Mouse (Mus musculus): ENCODE measurements at regions not wholly inside any gene's neighbourhood (a gene's known extent, or its start where the extent isn't known, plus 50 kb on each side); places are given as distances from the start of the nearest gene placed in this dataset.

- H3K9ac ChIP-seq, result no peak overlapping the region
- peaks cover 5% of the 10 kb centered on the region for H3K4me1 ChIP-seq (replicated peaks)
- H3K36me3 ChIP-seq, result no peaks in the 10 kb centered on the region
- H3K9me3 ChIP-seq, result no peaks in the 10 kb centered on the region
- ATAC-seq (ENCODE audit: low FRiP score), result no peak
- WGBS, result 46% methylated on average over 4 of the region's 4 CpGs
- no peak overlapping the region for H3K4me3 ChIP-seq
- no peak overlapping the region for H3K4me2 ChIP-seq
- no peaks in the 10 kb centered on the region for H3K27me3 ChIP-seq
- H3K27ac ChIP-seq, result no peak overlapping the region
Measured at GRCm38 (mm10) chr9:30810290-30810689, 112.0 kb downstream of the Adamts15 start.

GRCm38 (mm10) chr9:30808863-30809491, 113.3 kb downstream of the Adamts15 start:
- no peak overlapping the region for H3K27ac ChIP-seq
- ATAC-seq (ENCODE audit: low FRiP score), result no peak
- 77% methylated on average over 11 of the region's 11 CpGs for WGBS

GRCm38 (mm10) chr9:30803755-30804532, 118.3 kb downstream of the Adamts15 start:
- Histone ChIP-seq H3K9ac (no peak overlapping the region), H3K27me3 (no peaks in the 10 kb centered on the region), H3K4me1 (replicated peaks) (no peaks in the 10 kb centered on the region), H3K36me3 (no peaks in the 10 kb centered on the region), H3K4me3 (no peak overlapping the region), H3K27ac (no peak overlapping the region), H3K9me3 (no peaks in the 10 kb centered on the region), H3K4me2 (no peak overlapping the region)
- WGBS, result 75% methylated on average over 10 of the region's 10 CpGs
- no peak for ATAC-seq (ENCODE audit: low FRiP score)

More at GRCm38 (mm10) chr9:30808863-30809491, 113.3 kb downstream of the Adamts15 start:
- H3K9ac ChIP-seq, result no peak overlapping the region
- H3K27me3 ChIP-seq, result no peaks in the 10 kb centered on the region
- no peaks in the 10 kb centered on the region for H3K36me3 ChIP-seq
- no peak overlapping the region for H3K4me3 ChIP-seq
- no peaks in the 10 kb centered on the region for H3K9me3 ChIP-seq
- peaks cover 5% of the 10 kb centered on the region for H3K4me1 ChIP-seq (replicated peaks)
- no peak overlapping the region for H3K4me2 ChIP-seq

- 75% methylated on average over 3 of the region's 3 CpGs for WGBS
- no peak for ATAC-seq (ENCODE audit: low FRiP score)
- Histone ChIP-seq H3K4me2 (no peak overlapping the region), H3K36me3 (no peaks in the 10 kb centered on the region), H3K4me3 (no peak overlapping the region), H3K9me3 (no peaks in the 10 kb centered on the region), H3K9ac (no peak overlapping the region), H3K4me1 (replicated peaks) (no peaks in the 10 kb centered on the region), H3K27me3 (no peaks in the 10 kb centered on the region), H3K27ac (no peak overlapping the region)
Measured at GRCm38 (mm10) chr9:30802826-30803225, 119.4 kb downstream of the Adamts15 start.

GRCm38 (mm10) chr9:30794701-30795407, 127.4 kb downstream of the Adamts15 start:
- Histone ChIP-seq H3K4me2 (no peak overlapping the region), H3K9me3 (no peaks in the 10 kb centered on the region), H3K4me3 (no peak overlapping the region), H3K36me3 (no peaks in the 10 kb centered on the region), H3K27me3 (no peaks in the 10 kb centered on the region), H3K27ac (no peak overlapping the region), H3K9ac (no peak overlapping the region), H3K4me1 (replicated peaks) (no peaks in the 10 kb centered on the region)
- ATAC-seq (ENCODE audit: low FRiP score), result no peak
- WGBS, result 85% methylated on average over 3 of the region's 3 CpGs

- H3K4me2 ChIP-seq, result no peak overlapping the region
- no peak overlapping the region for H3K9ac ChIP-seq
- no peak overlapping the region for H3K27ac ChIP-seq
- H3K36me3 ChIP-seq, result no peaks in the 10 kb centered on the region
- ATAC-seq (ENCODE audit: low FRiP score), result no peak
- WGBS, result 91% methylated on average over 2 of the region's 2 CpGs
- no peaks in the 10 kb centered on the region for H3K4me1 ChIP-seq (replicated peaks)
- no peak overlapping the region for H3K4me3 ChIP-seq
- no peaks in the 10 kb centered on the region for H3K9me3 ChIP-seq
- H3K27me3 ChIP-seq, result no peaks in the 10 kb centered on the region
Measured at GRCm38 (mm10) chr9:30781221-30781620, 141.0 kb downstream of the Adamts15 start.

GRCm38 (mm10) chr9:30777816-30778215, 144.4 kb downstream of the Adamts15 start:
- no peak overlapping the region for H3K4me2 ChIP-seq
- H3K27ac ChIP-seq, result no peak overlapping the region
- no peaks in the 10 kb centered on the region for H3K27me3 ChIP-seq
- no peak overlapping the region for H3K9ac ChIP-seq
- H3K36me3 ChIP-seq, result no peaks in the 10 kb centered on the region
- no peaks in the 10 kb centered on the region for H3K4me1 ChIP-seq (replicated peaks)
- H3K4me3 ChIP-seq, result no peak overlapping the region
- ATAC-seq (ENCODE audit: low FRiP score), result no peak
- 91% methylated on average over 2 of the region's 2 CpGs for WGBS
- H3K9me3 ChIP-seq, result no peaks in the 10 kb centered on the region

GRCm38 (mm10) chr9:30775161-30775560, 147.1 kb downstream of the Adamts15 start:
- Histone ChIP-seq H3K27me3 (no peaks in the 10 kb centered on the region), H3K4me3 (no peak overlapping the region), H3K4me1 (replicated peaks) (no peaks in the 10 kb centered on the region), H3K4me2 (no peak overlapping the region), H3K9me3 (no peaks in the 10 kb centered on the region), H3K36me3 (no peaks in the 10 kb centered on the region), H3K27ac (no peak overlapping the region), H3K9ac (no peak overlapping the region)
- WGBS, result 53% methylated on average over 6 of the region's 6 CpGs
- ATAC-seq (ENCODE audit: low FRiP score), result no peak

GRCm38 (mm10) chr9:30772456-30772855, 149.8 kb downstream of the Adamts15 start:
- Histone ChIP-seq H3K4me2 (no peak overlapping the region), H3K36me3 (no peaks in the 10 kb centered on the region), H3K9ac (no peak overlapping the region), H3K4me1 (replicated peaks) (no peaks in the 10 kb centered on the region), H3K4me3 (no peak overlapping the region), H3K9me3 (no peaks in the 10 kb centered on the region), H3K27ac (no peak overlapping the region), H3K27me3 (no peaks in the 10 kb centered on the region)
- no peak for ATAC-seq (ENCODE audit: low FRiP score)
- WGBS, result 71% methylated on average over 3 of the region's 3 CpGs

- Histone ChIP-seq H3K4me1 (replicated peaks) (no peaks in the 10 kb centered on the region), H3K36me3 (no peaks in the 10 kb centered on the region), H3K27me3 (no peaks in the 10 kb centered on the region), H3K9ac (no peak overlapping the region), H3K4me3 (no peak overlapping the region), H3K4me2 (no peak overlapping the region), H3K27ac (no peak overlapping the region), H3K9me3 (no peaks in the 10 kb centered on the region)
- WGBS, result 79% methylated on average over 8 of the region's 8 CpGs
- no peak for ATAC-seq (ENCODE audit: low FRiP score)
Measured at GRCm38 (mm10) chr9:30770436-30771173, 151.6 kb downstream of the Adamts15 start.

GRCm38 (mm10) chr9:30769435-30769729, 152.9 kb downstream of the Adamts15 start:
- Histone ChIP-seq H3K9me3 (no peaks in the 10 kb centered on the region), H3K4me1 (replicated peaks) (no peaks in the 10 kb centered on the region), H3K27ac (no peak overlapping the region), H3K9ac (no peak overlapping the region), H3K4me2 (no peak overlapping the region), H3K4me3 (no peak overlapping the region), H3K36me3 (no peaks in the 10 kb centered on the region), H3K27me3 (no peaks in the 10 kb centered on the region)
- no peak for ATAC-seq (ENCODE audit: low FRiP score)
- 87% methylated on average over 4 of the region's 4 CpGs for WGBS

- no peaks in the 10 kb centered on the region for H3K9me3 ChIP-seq
- no peak overlapping the region for H3K4me3 ChIP-seq
- H3K27ac ChIP-seq, result no peak overlapping the region
- H3K27me3 ChIP-seq, result no peaks in the 10 kb centered on the region
- 81% methylated on average over 7 of the region's 7 CpGs for WGBS
- ATAC-seq (ENCODE audit: low FRiP score), result no peak
- H3K4me2 ChIP-seq, result no peak overlapping the region
- H3K36me3 ChIP-seq, result no peaks in the 10 kb centered on the region
- H3K9ac ChIP-seq, result no peak overlapping the region
- H3K4me1 ChIP-seq (replicated peaks), result no peaks in the 10 kb centered on the region
Measured at GRCm38 (mm10) chr9:30768665-30769434, 153.4 kb downstream of the Adamts15 start.
